Mouse (Mus musculus) thymus, postnatal 4 days (tissue): ENCODE data around the gene Itpr1.

ENCODE experiments used
- DNase-seq: peaks from one replicate; pipeline ENCODE4 v3.0.0; 2021

Itpr1 gene

DNA sequence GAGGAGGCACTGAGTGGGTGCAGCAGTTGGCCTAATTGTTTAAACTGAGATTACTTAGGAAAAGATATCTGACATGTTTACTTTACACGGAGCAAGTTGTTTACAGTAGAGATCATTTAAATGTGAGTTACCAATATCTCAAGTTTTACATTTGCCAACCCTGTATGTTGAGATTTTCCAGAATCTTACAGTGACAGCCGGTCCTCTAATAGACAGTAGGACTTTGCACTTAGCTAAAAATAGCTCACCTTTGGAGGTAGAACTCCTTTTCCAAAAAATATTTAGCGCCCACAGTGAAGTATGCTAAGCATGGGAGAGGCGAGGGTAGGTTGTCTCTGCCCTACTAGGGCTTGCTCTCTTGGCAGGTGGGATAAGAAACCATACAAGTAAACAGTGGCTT, 69.2 kb downstream of the Itpr1 start:
- no peak for DNase-seq

DNA sequence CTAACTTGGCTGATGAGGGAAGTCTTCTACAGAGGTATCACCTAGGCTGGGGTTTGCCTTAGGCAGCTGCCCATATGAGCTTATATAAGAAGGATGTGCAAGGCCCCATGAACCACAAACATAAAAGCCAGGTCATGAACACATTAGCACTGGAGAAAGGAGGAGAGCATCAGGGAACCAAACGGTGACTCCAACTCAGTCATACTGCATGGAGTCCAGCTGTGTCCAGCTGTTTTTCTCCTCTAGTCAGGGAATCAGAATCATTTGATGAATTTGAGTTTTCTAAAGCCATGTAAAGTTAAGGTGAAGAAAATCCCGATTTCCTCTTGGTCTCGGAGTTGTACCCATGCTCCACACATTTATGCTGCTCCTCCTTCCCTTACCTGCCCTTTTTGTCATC, 69.7 kb downstream of the Itpr1 start:
- no peak for DNase-seq

DNA sequence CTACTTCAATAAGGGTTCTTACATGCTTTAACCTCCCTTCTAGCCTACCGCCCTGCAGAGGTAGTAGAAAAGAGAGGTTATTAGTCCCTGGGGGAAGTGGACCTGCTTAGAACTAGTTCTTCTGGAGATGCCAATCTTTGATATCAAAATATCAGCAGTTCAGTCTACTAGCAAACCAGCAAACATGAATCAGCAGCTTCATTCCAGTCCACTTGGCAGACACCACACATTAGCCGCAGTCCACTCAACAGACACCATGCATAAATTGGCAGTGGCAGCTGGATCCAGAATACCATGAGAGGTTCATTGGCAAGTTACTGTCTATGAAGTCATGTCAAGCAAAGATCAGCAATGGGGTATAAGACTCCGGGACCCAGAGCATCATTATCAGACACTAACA, 71.8 kb downstream of the Itpr1 start:
- DNase-seq = no peak

DNA sequence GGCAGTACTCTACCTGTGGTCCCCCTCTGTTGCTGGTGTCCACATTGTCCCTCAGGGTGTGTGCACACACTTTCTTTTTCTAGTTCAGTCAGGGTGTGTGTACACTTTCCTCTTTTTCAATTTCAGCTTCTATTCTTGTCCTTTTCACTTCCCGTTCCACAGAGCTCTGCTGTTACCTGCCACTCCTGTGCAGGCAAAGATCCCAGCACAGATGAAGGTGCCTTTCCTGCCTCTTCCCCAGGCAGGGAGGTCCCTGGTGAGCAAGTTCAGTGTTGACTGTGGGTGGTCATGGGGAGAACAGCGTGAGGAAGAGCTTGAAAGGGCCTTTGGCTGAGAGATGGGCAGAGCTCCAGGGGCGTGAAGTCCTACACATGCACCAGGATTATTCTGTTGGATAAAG, 76.1 kb downstream of the Itpr1 start:
- DNase-seq = no peak

DNA sequence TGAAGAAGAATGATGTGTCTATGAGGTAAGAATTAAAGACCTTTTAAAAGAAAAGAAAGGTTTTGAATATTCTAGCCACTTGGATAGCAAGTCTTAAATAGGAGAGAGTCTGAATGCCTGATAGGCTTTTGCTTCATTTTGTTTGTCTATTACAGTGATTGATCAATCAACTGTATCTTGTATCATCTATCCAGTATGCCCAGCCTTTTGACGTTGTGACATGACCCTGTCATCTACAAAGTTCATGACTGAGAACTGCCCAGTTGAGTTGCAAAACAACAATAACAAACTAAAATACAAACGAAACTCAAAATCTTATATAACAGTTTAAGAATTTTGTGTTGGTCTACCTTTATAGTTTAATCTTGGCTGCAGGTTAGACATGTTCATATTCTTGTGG, 78.1 kb downstream of the Itpr1 start:
- DNase-seq = no peak

DNA sequence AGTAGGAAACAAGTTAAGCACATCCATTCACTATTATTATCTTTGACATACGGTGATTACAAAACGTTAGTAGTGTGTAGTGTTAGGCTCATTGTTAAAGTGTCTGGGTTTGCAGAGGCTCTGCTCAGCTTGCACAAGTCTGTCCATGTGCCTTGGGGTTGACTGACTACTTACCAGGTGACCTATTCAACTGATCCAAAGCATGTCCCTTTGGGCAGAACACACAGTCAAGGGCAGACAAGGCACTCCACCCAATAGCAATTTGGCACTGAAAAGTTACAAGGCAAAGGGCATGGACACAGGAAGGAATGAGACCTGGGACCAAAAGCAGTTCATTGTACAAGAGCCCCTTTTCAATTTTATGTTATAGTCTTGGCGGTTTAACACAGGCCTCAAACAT, 78.7 kb downstream of the Itpr1 start:
- DNase-seq = no peak

DNA sequence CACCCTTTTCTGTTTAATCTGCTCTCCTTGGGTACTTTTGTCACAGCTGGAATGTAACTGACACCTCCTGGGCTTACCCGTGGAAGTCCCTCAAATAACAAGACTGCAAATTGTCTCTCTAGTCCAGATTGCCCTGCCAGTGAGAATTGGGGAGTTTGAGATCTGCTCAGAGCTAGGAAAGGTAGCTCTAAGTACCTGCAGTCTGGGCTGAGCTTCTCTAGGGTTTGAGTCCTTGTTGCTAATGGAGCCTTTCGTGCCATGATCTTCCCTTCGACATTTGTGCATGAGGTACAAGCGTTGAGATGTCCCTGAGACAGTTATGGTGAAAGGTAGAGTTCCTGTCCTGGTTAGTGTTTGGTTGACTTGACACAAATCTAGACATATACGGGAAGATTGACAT, 89.0 kb downstream of the Itpr1 start:
- no peak for DNase-seq

DNA sequence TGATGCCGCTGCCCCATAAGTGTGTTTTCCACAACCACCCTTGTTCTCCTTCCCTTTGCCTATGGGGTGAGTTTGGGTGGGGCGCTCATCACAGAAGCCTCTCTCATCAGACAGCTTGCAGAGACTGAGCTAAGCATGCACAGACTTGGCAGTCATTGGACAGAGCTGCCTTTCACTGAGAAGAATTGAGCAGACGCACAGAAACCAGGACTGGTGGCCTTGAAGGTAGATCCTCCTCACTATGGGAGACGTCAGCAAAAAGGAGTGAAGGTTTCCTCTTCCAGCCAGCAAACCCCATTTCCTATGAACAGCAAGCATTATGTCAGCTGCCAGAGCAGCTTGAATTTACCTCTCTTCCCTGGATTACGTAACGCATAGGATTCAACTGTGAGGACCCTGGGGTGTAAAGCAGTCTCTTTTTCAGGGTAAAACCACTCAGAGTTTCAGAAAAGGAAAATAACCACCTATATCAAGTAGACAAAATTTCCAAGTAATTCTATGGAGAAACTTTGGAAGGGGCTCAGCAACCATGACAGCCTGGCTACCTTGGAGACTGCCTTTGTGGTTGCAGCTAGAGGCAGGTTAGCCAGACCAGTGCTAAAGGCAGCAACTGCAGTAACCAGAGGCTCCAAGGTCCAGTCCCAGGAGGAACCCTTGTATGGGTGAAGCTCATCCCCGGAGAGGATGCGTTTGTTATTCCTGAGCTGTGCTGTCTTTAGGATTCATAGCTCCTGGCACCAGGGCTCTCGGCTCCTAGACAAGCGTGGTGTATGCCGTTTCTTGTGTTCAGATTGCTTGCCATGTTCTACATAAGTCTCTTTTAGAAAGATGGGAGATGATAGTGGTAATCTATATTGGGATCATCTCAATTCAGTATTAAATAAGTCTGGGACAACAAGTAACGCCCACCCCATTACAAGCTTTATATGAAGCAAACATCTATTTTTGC, 91.0 kb downstream of the Itpr1 start:
- DNase-seq = no peak

DNA sequence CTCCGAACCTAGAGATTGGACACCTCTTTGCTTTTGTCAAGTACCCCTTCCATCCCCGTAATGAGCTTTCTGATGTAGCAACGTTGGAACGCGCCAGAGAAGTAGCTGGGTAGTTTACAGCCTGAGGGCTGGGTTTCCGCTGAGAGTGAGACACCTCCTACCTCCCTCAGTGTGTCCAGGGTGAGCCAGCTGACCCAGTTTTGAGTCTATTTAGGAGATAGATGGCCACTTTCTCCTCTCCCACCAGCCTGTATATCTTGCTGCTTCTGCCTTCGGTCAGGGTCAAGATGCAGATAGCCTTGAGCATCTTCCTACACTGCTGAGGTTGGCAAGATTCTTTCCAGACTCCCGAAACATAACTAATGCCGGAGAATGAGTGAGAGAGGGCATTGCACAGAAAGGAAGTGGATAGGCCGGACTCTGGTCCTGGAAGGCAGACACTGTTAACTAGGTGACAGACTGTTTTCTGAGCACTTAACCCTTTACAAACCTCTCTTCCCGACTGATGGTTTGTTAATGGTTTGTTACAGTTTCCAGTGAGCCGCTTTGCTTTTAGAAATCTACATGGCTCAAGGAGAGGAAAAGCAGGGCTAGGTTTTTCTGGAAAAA, 92.4 kb downstream of the Itpr1 start:
- DNase-seq = no peak

DNA sequence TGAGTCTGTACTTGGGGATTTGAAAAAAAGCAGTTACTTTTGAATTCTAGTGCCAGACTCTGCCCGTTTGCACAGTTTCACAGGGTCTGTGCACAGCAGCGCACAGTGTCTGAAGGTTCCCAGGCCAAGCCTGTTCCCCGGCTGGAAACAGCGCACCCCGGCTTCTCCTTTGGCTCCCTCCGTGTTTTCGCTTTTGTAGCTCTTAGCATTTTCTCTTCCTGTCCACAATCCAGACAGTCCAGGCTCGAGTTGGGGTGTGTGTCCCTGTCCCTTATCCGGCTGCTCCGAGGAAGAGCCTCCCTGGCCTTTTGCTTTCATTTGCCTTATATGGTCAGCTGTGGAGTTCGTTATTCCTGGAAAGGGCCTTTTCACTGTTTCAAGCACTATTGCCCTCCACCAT, 93.3 kb downstream of the Itpr1 start:
- DNase-seq = no peak

DNA sequence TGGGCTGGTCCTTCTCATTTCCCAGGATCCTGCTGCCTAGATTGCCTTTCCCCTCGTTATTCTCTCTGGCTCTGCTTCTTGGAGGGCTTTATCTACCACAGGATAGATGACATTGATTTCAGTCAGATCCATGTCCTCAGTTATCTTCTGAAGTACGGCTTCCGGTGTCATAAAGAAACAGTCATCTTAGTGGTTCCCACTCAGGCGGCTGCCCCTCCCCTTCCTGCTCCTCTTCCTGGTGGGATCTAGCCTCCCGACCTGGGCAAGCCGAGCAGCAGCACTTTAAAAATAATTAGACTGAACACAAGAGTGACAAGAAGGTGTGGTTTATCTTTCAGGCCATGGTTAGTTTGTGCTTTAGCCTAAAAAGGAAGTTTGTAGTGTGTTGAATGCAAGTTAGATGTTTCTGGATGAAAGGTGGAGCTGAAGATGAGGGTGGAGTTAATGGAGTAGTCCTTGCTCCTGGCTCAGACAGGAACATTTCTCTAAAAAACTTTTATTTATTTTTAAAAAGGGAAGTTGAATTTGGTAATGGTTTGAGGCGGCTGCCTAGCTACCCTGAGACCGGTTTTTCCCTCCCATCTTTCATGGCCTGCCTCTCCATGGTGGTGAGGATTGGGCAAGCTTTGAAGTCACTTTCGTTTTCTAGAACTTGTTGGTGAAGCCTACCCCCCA, 94.2 kb downstream of the Itpr1 start:
- peak; percentile 54 for DNase-seq

DNA sequence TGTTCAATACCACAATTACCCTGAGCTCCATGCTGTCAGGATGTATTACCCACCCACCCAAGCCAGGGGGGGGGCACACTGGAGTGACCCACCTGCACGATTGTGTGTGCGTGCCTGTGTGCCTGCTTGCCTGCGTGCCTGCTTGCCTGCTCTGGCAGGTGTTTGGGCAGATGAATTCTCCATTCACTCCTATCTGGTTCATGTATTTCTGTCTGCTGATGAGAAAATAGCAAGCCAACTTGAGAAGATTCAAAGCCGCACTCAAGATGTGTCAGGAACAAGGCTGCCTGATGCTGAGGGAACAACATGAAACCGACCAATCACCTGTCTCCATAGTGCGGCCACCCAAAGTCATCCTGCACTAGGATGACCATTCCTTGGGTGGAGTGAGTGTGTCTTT, 94.9 kb downstream of the Itpr1 start:
- peak; percentile 47 for DNase-seq

DNA sequence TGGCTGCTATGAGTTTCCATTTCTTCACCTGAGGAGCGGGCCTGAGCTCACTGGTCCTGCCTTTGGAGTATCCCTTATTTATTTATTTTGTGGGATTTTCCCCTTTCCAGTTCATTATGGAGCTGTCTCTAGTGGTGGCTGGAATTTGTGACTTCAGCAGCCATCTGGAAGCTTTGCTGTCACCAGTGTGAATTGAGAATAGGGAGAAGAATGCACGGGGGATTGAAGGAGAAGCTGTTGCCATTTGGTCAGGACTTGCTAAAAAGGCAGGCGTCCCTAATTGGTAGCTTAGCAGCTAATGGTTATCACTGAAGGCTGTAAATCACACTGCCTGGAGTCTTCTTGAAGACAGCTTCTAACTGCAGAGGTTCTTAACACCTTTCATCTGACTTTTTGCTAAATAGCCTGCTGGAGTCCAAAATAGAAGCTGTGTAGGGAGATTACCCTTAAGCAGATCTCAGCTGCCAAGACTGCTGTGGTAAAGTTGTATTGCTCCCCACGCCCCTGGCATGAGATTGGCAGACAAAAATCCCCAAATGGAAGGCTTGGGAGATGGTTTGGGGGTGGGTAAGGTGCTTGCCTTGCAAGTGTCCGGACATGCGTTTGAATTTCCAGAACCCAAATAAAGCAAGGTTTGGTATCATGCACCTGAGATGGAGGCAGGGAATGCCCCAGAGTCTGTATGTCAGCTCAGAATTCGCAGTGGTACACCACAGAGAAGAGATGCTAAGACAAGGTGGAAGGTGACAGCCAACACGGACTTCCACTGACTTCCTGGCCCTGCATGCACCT, 96.7 kb downstream of the Itpr1 start:
- no peak for DNase-seq

DNA sequence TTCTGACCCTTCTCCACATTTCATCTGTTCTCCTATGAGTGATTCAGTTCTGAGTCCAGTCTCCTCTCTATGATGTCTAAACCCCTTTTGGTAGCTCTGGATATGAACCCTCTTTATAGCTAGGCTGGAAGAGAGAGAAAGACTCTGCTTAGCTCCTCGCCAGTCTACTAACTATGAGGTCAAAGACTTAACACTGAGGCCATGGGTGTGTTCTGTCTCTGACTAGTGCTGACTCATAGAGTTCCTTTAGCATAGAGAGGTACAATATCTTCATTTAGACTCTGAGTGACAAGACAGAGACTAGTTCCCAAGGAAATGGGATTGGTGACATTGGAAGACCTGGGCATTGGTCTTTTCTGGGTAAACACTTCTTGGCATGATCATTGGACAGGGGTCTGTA, 100.2 kb downstream of the Itpr1 start:
- DNase-seq = no peak

DNA sequence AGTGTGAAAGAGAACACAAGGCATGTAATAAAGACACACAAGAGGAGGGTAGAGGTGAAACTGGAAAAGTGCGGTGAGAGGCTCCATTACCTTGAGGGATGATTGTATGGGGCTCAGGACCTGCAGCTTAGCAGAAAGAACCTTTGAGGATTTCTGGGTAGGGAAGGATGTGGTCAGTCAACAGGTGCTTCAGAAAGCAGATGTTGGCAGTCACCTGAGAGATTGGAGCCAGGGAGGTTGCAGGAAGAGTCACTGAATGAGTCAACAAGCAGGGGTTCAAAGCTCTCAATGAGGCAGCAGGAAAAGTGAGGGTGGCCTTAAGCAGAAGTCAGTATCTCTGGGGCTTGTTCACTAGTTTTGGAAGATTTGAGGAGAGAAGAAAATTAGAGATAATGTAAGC, 101.1 kb downstream of the Itpr1 start:
- DNase-seq = peak; percentile 26

DNA sequence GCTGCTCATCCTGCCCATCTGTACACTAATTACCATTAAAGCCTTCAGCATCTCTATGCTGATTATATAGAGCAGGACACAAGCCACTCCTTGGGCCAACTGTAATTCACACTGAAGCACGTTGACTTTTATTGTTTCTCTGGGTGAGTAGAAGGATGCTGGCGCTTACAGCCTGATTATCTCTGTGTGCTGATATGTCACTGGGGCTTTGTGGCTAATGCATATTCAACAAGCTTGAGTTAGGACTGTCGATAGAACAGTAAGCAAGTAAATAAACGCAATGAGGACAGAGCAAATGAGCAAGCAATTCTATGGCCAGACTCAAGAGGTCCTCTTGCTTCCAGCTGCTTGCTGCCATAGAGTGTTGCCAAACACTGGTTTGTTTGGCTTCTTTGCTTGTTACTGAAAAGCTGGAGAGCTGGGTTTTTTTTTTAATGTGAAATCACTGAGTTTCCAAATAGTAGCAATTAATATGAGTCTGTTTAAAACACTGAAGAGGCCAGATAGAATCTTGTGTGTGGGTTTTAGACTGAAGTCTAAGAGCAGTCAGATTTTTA, 103.5 kb downstream of the Itpr1 start:
- no peak for DNase-seq

DNA sequence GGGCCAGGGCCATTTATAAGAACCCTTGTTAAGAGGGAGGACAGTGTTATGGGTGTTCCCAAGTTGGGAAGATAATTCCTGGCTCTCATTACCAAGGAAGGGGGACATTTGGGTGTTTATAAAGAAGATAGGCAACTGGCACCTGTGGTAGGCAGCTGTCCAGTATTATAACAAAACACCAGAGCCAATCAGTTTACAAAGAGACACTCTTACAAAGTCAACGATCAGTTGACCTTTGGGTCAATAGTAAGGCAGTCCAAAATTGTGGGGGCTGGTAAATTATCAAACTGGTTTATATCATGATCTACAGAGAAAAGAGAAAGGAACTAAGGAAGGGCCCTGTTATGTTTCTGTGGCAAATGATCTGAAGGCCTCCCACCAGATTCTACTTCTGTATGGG, 104.1 kb downstream of the Itpr1 start:
- DNase-seq = no peak

DNA sequence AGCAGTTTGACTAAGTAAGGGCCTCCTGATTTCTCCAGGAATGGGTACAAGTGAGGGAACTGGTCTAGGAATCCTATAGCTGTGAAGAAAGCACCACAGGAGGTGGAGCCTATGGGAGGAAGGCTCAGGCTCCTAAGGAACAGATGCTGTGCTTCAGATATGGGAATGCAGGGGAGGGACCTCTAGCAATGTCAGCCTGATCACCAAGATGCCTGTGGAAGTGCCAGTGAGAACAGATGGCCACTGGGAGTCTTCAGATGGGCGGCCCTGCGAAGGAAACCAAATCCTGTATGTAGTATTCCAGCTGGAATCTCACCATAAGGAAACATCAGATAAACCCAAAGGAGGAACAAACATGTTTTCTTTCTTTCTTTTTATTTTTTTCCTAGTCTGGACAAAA, 108.8 kb downstream of the Itpr1 start:
- DNase-seq = no peak

DNA sequence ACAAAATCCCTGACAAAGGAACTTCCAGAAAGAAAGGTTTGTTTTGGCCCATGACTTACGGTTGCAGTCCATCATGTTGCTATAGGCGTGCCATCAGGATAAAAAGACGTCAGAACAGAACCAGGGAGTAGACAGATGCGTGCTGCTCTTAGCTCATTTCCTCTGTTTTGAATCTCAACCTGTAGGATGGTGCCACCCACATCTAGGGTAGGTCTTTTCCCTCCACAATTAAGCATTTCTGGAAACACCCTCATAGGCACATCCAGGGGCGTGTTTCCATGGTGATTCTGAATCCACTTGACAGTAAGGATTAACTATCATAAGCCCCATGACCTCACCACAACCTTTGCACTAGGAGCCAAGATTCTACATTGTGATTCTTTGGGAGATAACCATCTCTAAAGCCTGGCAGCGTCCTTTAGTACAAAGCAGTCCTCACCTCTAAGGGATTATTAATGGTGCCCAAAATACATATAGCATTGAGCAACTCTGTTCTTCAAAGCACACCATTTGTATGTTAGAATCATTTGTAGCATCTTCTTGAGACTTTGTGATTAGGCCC, 111.6 kb downstream of the Itpr1 start:
- no peak for DNase-seq

DNA sequence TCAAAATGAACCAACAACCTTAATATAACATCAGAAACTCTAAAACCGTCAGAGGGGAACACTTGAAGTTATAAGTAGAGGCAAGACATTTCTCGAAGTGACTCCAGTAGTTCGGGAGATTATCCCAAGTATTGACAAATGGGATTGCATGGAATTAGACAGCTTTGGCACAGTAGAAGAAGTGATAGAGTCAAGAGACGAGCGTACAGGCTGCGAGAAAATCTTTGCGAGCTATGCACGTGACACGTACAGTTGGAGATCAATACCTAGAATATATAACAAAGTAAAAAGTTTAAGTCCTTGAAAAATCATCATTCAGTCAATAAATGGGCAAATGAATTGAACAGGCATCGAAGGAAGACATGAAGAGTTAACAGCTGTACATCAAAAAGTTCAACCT, 112.5 kb downstream of the Itpr1 start:
- no peak for DNase-seq

DNA sequence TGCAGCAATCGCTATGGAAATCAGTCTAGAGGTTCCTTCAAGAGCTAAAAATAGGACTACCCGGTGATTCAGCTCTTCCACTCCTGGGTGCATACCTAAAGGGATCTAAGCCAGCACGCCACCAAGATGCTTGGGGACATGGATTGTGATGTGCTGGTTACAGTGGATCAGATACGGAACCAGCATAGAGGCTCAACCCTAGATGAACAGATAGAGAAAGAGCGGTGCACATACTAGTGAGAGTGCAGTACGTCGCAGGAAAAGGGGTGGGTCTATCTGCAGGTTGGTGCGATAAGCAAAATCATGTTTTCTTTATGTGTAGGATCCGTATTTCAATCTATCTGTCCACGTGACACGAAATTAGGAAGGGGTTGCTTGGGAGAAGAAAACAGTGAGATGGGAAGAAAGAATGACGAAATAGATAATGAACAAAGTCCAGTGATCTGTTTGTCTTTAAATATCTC, 113.1 kb downstream of the Itpr1 start:
- no peak for DNase-seq

DNA sequence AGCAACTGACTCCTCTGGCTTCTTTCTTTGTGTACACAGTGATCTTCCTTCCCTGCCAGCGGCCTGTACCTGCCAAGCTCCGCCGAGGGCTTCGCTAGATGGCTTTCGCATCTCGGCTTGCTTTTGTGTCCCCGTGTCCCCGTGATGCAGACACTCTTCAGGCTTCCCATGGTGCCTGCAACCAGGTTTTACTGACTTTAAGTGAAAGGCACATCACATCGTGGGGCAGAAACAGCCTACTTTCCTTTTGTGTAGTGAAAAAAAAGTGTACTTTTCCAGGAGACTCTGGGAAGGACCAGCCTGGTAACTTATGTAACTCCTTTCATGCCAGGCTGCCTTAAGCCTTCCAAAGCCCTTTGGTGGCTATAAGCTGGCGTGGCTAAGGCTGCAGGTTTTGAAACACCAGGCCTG, 113.9 kb downstream of the Itpr1 start:
- no peak for DNase-seq
